Mouse (Mus musculus) cortical plate, adult 2 months (tissue): Measurements from ENCODE around the gene Lrrc74a. TPM values are rescaled to one million over a fixed set of nuclear protein-coding genes. Genes with fewer than 3 reads are reported as not detected.
A peak's percentile ranks its signal among the peaks of the same experiment; 100 is the strongest.

Experiments used
- H3K27ac ChIP-seq: fragments of 200-500 bp; 2 replicates; pipeline ENCODE4 v1.5.1; 2012; ENCODE audit warnings: low read length, control low read depth, inconsistent platforms; ENCODE audit not compliant: insufficient read depth
- H3K4me1 ChIP-seq: fragments of 200-500 bp; 2 replicates; pipeline ENCODE4 v1.6.1; 2011; ENCODE audit warnings: low read length; ENCODE audit not compliant: control insufficient read depth, insufficient read depth
- H3K4me3 ChIP-seq: fragments of 200-500 bp; 2 replicates; pipeline ENCODE4 v1.5.1; 2011; ENCODE audit warnings: mild to moderate bottlenecking, low read length, control low read depth; ENCODE audit not compliant: insufficient read depth
- CTCF ChIP-seq: fragments of 200-500 bp; IDR thresholded peaks from 2 replicates; pipeline ENCODE4 v1.5.1; 2011; ENCODE audit warnings: mild to moderate bottlenecking, control low read depth, low read length; ENCODE audit not compliant: insufficient read depth; ENCODE audit errors: extremely low read depth
- POLR2A ChIP-seq: fragments of 200-500 bp; IDR thresholded peaks from 2 replicates; pipeline ENCODE4 v1.6.1; 2011; ENCODE audit warnings: mild to moderate bottlenecking, low read length, control low read depth; ENCODE audit not compliant: insufficient read depth; ENCODE audit errors: extremely low read depth
- polyA plus RNA-seq: library from polyadenylated mRNA; depleted of rRNA; stranded (reverse); fragments of >200 nt; gene quantifications from 2 replicates; pipeline ENCODE4 v1.2.3, GENCODE M21; 2012

The Lrrc74a gene
- polyA plus RNA-seq, 1 experiment, result not detected

- TF ChIP-seq CTCF (no peak), POLR2A (no peak)
Measured at GRCm38 (mm10) chr12:86766467-86766866, 32.3 kb downstream of the Lrrc74a start.

DNA sequence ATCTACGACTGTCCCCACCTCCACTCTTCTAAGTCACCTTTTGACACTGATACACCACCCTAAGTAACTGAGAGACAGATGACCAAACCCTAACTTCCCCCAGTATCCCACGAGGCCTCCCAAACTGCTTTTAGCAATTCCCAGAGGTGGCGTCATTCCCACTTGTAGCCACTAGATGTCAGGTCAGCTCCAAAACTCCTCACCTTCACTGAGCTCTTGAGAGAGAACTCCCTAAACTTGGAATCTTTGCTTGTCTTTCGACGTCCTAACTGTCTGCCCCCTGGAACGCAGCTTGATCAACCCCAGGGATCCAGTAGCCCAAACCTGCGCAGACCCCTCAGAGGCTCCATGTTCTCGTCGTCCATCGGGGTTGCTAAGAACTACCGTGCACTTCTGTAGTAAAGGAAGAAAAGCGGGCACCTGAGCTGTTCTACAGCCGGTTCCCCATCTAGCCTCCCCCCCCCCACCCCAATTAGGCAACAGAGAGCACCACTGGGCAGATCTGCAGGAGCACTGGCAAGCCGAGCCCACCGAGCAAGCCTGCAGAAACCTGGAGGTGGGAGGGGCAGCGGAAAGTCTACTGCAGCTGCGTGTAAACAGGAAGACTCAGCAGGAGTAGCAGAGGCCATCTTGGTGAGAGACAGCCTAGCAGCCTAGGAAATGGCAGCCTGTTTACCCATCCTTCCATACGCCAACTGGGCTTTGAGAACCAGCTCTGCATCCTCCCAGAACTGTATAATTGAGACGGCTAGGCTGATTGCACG, 33.9 kb downstream of the Lrrc74a start:
- no peak overlapping the region for H3K27ac ChIP-seq
- no peaks in the 10 kb centered on the region; the same call in 1 of the 2 replicates for H3K4me1 ChIP-seq
- no peak overlapping the region for H3K4me3 ChIP-seq
- peak; percentile 86 for TF ChIP-seq CTCF
- no peak for TF ChIP-seq POLR2A

More at GRCm38 (mm10) chr12:86766467-86766866, 32.3 kb downstream of the Lrrc74a start:
- Histone ChIP-seq H3K4me3 (no peak overlapping the region), H3K4me1 (no peaks in the 10 kb centered on the region; the same call in 1 of the 2 replicates), H3K27ac (no peak overlapping the region)

GRCm38 (mm10) chr12:86768986-86769580, 34.9 kb downstream of the Lrrc74a start:
- no peak overlapping the region for H3K4me3 ChIP-seq
- H3K27ac ChIP-seq, result no peak overlapping the region
- TF ChIP-seq POLR2A (no peak), CTCF (peak; percentile 90)
- H3K4me1 ChIP-seq, result no peaks in the 10 kb centered on the region; the same call in 1 of the 2 replicates

DNA sequence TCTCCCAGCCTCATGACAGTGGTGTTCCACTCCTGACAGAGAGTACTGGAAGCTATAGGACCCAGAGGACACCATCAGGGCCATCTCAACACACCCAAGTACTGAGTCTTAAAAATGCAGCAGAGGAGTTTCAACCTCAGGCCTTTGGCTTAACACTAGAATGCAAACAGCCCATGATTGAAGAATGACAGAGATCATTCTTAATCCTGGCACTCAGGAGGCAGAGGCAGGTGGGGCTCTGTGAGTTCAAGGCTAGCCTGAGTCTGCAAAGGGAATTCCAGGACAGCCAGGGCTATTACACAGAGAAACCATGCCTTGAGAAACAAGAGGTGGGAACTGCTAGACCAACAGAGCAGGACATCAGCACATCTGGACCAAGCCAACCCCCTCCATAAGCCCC, 35.6 kb downstream of the Lrrc74a start:
- TF ChIP-seq POLR2A (no peak), CTCF (no peak)
- no peak overlapping the region for H3K4me3 ChIP-seq
- H3K27ac ChIP-seq, result peak overlapping the region; percentile 12
- no peaks in the 10 kb centered on the region; the same call in 1 of the 2 replicates for H3K4me1 ChIP-seq

DNA sequence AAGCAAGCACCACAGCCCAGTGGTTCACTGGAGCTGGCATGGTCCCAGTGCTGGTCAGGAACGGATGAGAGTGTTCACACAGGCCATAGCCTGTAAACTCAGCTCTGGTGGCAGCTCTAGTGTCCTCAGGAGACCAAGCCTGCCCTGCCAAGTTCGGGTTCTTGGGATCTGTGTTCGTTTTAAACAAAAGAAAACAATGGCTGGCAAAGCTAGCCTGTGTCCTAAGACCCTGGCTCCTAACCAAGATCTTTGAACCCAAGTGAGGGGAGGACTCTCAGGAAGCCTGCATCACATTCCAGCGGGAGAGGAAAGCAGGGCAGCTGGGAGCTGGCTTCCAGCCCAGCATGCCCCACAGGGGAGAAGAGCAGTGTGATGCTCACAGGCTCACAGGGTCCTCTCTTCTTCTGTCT, 36.1 kb downstream of the Lrrc74a start:
- Histone ChIP-seq H3K4me1 (no peaks in the 10 kb centered on the region; the same call in 1 of the 2 replicates), H3K4me3 (no peak overlapping the region), H3K27ac (peak overlapping the region; percentile 12; the same call in 1 of the 2 replicates)
- TF ChIP-seq POLR2A (no peak), CTCF (no peak)

DNA sequence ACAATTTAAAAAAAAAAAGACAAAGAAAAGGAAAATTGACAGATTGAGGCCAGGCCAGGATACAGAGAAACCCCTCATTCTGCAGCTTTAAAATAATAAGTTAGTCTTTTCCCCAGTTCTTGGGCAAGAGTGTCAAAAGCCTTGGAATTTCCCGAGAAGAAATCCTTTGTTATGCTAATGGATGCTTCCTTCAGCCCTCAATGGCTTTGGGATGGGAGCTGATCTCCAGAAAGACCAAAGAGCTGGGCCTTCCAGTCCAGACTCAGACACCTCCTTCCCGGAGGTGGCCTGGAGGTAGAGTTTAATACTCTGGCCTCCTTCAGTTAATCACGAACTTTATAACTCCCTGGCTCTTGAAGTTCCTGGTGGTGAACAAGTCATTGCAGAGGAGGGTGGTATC, 36.8 kb downstream of the Lrrc74a start:
- Histone ChIP-seq H3K4me3 (no peak overlapping the region), H3K4me1 (no peaks in the 10 kb centered on the region; the same call in 1 of the 2 replicates), H3K27ac (no peak overlapping the region)
- TF ChIP-seq POLR2A, result no peak
- no peak for TF ChIP-seq CTCF

DNA sequence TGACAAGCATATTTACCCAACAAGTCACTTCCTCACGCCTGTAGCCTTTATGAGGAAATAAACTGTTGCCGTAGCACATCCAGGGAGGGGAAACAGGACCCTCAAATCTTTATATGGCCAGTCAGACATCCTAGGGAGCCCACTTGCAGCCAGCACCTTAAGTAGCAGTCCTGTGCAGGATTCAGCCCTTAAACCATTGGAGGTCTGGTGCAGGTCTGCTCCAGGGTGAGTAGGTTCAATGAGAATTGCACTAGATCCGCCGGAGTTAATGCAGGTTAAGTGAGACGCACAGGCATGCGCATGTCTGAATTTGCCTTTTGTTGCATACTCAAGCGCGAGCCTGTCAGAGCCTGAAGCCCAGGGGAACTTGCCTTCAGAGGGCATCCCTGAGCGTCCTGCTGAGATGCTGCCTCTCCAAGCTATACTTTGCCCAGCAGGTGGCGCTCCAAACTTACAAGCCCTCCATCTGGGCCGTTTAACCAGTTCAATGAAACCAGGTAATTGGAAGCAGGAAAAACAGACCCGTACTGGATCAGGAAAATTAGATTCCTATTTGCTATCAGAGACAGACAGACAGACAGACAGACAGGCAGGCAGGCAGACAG, 37.8 kb downstream of the Lrrc74a start:
- Histone ChIP-seq H3K4me1 (no peaks in the 10 kb centered on the region; the same call in 1 of the 2 replicates), H3K4me3 (no peak overlapping the region), H3K27ac (no peak overlapping the region)
- TF ChIP-seq POLR2A (no peak), CTCF (peak; percentile 91)

GRCm38 (mm10) chr12:86772551-86772950, 38.4 kb downstream of the Lrrc74a start:
- H3K27ac ChIP-seq, result no peak overlapping the region
- no peak for TF ChIP-seq POLR2A
- TF ChIP-seq CTCF, result no peak
- no peak overlapping the region for H3K4me3 ChIP-seq
- no peaks in the 10 kb centered on the region; the same call in 1 of the 2 replicates for H3K4me1 ChIP-seq

GRCm38 (mm10) chr12:86775561-86776280, 41.6 kb downstream of the Lrrc74a start:
- no peak for TF ChIP-seq POLR2A
- TF ChIP-seq CTCF, result no peak
- Histone ChIP-seq H3K4me3 (no peak overlapping the region), H3K4me1 (no peaks in the 10 kb centered on the region), H3K27ac (peak overlapping the region; percentile 26; the same call in 1 of the 2 replicates)
